Mouse (Mus musculus) 3T3-L1 (cell line): Measurements from ENCODE around the gene Yy2.

ENCODE experiments used
- DNase-seq: peaks from one replicate; pipeline ENCODE4 v3.0.0-alpha.2; 2015; ENCODE audit warnings: low read depth, low spot score

Yy2 gene

DNA sequence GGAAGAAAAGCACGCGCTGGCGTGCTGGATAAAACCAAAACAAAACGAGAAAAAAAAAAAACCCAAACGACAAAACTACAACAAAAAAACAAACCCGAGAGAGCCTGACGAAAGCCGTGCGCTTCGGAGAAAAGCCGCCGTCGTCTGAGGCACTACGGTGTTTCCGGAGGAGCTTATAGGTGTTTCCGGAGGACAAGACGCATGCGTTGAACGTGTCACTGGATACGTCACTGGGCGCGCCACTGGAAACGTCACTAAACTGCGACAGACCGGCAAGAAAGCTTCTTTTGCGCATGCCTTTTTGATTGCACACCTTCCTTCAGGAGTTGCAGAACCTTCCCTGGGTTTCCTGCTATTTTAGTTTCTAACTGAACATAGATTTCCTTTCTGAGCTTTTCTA is at the start of gene Yy2:
Gene Yy2, minus strand, starts transcription at position 146 of the 400 bp plus-strand sequence.
- DNase-seq, result no peak

DNA sequence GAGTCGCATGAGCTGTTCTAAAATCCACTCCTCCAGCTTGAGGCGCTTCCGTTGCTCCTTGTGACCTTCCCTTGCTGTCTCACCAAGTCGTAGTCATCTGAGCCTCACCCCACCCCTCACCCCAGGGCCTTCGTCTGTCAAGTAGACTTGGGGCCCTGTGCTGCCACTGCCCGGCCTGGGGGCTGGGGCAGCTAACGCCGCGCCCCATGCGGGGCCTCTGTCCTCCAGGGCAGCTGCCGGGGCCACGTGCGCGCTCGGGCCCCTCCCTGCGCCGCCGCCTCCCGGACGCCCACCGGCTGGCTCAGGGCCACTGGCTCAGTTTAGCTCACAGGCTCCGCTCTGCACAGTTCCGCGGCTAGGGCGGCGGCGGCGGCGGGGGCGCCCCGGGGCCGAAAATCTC is 44.1 kb upstream of the Yy2 start:
- DNase-seq, result no peak

DNA sequence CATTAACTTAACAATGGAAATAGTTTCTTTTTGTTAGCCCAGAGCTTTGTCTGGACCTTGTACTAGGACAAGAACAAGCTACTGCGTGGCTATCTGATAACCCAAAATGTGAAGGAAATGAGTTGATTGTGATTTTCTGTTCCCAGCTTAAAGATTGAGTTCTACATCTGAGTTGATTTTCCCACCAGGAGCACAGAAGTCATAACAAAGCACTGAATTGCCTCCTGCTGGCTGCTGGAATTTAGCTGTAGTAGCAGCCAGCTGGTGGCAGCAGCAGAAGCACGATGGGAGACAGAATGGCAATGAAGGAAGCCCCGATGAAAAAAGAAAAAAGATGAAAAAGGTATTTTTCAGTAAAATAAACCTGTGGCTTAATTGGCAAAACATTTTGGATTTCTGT is 32.7 kb upstream of the Yy2 start:
- DNase-seq, result peak; percentile 63

DNA sequence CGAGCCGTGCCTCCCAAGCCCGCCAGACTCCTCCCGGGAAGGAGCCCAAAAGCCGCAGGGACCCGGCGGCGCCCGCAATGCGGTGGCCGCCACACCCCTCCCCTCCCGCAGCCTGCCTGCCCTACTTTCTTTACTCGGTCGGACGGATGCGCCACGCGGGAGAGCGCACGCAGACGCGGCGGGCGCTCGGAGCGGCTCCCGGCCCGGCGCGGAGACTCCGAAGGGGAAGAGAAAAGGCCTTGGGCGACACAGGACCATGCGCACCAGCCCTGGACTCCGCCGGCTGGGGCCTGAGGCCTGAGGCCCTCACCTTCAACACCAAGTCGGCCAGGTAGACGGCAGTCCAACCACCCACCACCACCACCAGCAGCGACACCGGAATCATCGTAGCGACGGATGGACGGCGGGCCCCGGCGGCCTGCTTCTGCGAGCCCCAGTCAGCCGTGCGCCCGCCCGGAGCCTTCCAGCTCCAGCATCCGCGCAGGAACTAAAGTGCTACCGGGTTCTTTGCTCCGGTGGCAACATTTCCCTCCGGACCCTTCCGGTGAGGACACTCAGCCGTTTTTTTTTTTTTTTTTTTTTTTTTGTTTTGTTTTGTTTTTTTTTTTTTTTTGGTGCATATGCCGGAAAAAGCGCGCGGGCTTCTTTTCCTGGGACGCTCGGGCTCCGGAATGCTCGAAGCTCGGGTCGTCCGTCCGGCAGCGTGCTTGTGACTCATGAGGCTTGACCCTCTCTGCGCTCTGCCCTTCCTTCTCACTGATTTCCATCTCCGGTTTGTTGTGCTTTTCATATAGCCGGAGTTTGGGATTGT is 29.6 kb upstream of the Yy2 start, which contains the start of gene Mbtps2:
Gene Mbtps2, minus strand, starts transcription at position 530 of the 811 bp plus-strand sequence.
- DNase-seq, result peak; percentile 85

DNA sequence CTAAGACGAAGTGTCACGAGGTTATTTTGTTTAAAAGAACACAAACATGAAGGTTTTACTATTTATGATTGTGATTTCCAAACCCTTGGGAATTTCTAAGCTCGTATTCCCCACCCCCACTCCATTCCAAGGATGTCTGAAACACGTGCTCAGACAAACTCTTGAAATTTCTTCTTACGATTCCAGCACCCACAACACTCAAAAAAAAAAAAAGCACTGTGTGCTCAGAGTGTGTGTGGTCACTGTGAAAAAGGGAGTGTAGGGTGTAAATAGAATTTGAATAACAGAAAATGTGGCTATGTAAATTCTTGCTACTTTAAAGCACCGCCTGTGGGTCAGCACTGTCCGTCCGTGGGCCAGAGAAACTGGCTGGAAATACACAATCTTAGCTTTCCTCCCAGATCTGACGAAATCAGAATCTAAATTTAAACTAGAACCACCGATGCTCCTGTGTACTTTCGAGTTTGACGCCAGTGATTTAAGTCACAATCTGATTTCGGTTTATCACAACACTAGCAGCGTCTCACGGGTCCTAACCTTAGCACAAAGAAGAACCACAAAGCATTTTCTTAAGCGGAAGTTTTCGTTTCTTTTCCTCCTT is 28.9 kb upstream of the Yy2 start:
- DNase-seq, result peak; percentile 50

DNA sequence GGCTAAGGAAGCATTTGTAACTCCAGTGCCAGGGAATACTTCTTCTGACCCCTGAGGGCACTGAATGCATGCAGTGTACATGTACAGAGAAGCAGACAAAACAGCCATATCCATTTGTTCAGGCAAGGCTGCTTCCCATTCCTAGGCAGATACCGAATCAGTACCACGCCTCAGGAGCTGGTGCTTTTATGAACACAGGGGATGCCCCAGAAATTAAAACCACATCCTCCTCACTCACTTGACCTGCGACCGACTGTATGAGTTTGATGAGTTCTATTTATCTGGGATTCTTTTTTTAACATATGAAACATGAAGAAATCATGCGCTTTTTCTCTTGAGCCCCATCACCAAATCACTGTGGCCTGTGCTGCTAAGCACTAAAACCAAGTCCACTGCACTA is 28.0 kb upstream of the Yy2 start:
- DNase-seq, result peak; percentile 24

DNA sequence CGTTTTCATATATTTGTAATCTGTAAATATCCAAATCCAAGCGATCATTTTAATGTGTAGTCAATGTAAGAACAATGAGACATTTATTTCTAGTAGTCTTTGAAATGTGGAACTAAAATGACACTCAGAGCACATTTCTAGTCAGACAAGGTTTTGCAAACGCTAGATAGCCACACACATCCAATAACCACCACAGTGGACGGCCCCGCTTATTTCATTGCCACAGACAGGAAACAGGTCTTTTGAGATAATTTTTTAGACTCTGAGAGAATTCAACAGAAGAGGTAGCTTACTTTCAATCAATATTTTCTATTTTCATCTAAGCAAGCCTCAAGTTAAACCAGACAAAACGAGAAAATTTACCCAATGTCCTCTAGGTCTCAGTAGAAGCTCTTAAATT is 27.1 kb upstream of the Yy2 start:
- DNase-seq, result no peak

DNA sequence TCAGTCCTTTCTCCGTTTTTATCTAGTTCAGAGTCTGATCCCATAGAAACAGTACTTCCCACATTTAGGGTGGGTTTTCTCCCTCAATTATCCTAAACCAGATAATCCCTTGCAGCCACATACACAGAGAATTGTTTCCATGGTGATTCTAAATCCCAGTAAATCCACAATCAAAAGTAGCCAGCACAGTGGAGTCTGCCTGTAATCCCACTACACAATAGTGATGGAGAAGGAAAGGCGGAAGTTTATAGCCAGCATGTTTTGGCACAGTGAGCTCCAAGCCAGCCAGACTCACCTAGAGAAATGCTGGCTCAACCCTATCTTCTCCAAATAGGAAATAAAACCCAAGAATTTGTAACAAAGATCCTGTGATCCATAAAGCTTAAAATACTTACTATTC is 25.8 kb upstream of the Yy2 start:
- DNase-seq, result no peak

DNA sequence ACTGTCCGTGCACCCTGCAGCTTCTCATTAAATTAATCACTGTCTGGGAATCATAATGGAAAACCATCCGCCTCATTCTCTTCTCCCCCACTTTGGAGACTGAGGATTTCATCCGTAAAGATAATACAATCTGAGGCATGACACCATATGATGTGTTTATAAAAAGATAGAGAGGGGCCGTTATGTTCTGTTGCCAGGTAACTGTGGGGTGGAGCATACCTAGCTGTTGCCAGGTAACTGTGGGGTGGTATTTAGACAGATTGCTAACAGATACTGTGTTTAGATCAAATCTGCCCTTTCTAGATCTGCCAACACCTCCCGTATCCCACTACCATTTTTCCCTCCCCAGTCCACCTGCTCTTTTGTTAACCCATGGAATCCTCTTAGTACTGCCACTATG is 18.2 kb upstream of the Yy2 start:
- DNase-seq, result no peak

DNA sequence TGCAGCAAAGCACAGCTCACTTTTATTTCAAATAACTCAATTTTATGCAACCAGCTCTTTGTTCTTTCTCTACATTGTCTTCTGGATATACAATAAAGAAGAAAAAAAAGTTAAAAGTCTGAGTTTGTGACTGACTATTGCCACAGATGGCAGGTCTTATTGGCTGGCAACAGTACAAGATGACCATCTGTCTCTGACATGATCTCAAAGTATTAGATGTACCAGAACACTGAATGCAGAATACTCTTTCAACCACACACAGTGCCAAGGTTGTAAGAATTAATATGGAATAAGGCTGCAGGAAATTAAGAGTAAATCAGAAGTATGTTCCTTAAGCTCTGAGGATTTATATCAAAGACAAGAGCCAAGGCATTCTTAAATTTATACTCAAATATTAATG is 17.6 kb upstream of the Yy2 start:
- DNase-seq, result no peak

DNA sequence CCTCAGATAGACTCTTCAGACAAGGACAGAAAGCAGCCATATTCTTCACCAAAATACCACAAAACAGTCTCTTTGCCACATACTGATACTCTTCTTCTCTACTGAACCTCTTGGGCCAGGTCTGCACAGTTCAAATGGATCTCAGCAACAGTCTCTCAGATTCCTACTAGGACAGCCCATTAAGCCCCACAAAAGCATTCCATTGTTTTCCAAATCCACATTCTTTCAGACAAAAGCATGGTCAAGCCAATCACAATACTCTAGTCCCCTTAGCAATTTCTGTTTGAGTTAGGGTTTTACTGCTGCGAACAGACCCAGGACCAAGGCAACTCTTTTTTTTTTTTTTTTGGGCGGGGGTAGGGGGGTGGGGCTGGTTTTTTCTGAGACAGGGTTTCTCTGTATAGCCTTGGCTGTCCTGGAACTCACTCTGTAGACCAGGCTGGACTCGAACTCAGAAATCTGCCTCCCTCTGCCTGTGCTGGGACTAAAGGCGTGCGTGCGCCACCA is 10.4 kb upstream of the Yy2 start:
- DNase-seq, result no peak

DNA sequence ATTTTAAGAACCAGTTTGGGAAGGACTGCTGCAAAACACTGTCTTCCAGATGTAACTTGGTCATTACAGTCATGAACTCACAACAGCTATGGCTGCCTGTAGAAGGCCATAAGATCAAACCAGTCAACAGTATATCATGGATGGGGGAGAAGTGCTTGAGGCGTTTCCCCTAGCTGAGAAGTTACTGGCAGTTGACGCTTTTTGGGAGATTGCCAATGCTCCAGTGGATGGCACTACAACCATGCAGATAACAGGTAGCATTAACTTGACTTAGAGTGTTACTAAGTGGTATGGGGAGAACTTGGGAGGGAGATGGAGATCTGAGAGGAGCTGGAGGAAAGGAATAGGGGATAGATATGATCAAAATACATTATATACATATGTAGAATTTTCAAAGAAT is 5.9 kb upstream of the Yy2 start:
- DNase-seq, result no peak

DNA sequence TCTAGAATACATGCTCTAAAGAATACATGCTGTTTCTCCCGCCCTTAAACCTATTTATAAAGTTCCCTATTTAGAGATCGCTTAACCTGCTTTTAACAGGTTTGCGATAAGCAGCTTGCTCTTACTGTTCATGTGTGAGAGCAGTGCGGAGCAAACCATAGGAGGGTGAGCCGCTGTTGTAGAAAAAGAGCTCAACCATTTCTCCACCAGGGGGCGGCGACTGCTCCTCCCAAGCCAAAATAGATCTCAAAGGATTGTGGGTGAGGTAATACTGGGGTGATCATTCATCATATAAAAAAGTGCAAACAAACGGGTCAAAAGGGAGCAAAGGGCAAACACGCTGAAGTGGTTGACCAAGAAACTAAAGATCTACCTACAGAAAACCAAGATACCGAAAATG is 5.0 kb downstream of the Yy2 start:
- DNase-seq, result peak; percentile 17

DNA sequence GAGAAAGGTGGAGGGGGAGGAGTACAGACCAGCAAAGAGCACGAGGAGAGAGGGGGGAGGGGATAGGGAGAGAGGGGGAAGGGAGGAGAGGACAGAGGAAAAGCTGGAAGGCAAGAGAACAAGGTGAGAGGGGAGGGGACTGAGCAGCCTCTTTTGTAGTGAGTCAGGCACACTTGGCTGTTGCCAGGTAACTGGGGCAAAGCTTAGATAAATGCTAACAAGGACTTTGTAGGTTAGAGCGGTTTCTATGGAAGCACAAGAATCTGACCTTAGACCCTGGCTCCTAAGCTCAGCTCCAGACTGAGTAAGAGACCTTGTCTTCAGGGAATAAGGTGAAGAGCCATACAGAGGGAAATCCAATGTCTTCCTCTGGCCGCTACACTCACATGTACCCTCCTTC is 21.7 kb downstream of the Yy2 start:
- DNase-seq, result no peak
